Mouse (Mus musculus) G1E (cell line): Measurements from ENCODE around the gene Tex35. TPM values are rescaled to one million over a fixed set of nuclear protein-coding genes. Genes with fewer than 3 reads are reported as not detected.

Experiments
- ATAC-seq: 2 replicates; pipeline ENCODE4 v1.8.0; 2016; ENCODE audit warnings: mild to moderate bottlenecking; ENCODE audit not compliant: insufficient number of reproducible peaks, poor library complexity, low FRiP score, severe bottlenecking; ENCODE audit errors: extremely low read depth
- DNase-seq: peaks from one replicate; pipeline ENCODE4 v3.0.0; 2012; ENCODE audit warnings: low spot score
- H3K27me3 ChIP-seq: 2 replicates; pipeline ENCODE4 v1.6.1; 2012; ENCODE audit warnings: mild to moderate bottlenecking, low read length, inconsistent platforms; ENCODE audit not compliant: insufficient read depth
- H3K36me3 ChIP-seq: replicated peaks from 2 replicates; pipeline ENCODE3; 2012; ENCODE audit warnings: mild to moderate bottlenecking, inconsistent platforms
- H3K4me1 ChIP-seq: 2 replicates; pipeline ENCODE4 v1.6.1; 2012; ENCODE audit warnings: low read depth, low read length, inconsistent platforms, mixed read lengths; ENCODE audit not compliant: insufficient read depth
- H3K4me3 ChIP-seq: 2 replicates; pipeline ENCODE4 v1.5.1; 2012; ENCODE audit warnings: low read depth, mild to moderate bottlenecking, inconsistent platforms, low read length, moderate library complexity, mixed read lengths
- H3K9me3 ChIP-seq: replicated peaks from 2 replicates; pipeline ENCODE4 v1.6.1; 2012; ENCODE audit warnings: inconsistent platforms
- CTCF ChIP-seq: IDR thresholded peaks from 2 replicates; pipeline ENCODE4 v1.5.1; 2012; ENCODE audit warnings: low read depth, low read length, inconsistent platforms, mixed read lengths
- GATA1 ChIP-seq: IDR thresholded peaks from 2 replicates; pipeline ENCODE4 v1.6.1; 2012; ENCODE audit warnings: borderline replicate concordance, low read length, inconsistent platforms, mixed read lengths
- GATA2 ChIP-seq: IDR thresholded peaks from 2 replicates; pipeline ENCODE4 v1.6.1; 2012; ENCODE audit warnings: low read depth, low read length, inconsistent platforms, borderline replicate concordance
- POLR2AphosphoS5 ChIP-seq: IDR thresholded peaks from 2 replicates; pipeline ENCODE4 v1.6.1; 2012; ENCODE audit warnings: low read depth, low read length, inconsistent platforms; ENCODE audit not compliant: insufficient replicate concordance
- TAL1 ChIP-seq: conservative IDR thresholded peaks from 2 replicates; pipeline ENCODE4 v1.6.1; 2012; ENCODE audit warnings: low read depth, low read length, inconsistent platforms, mixed read lengths
- polyA plus RNA-seq: library from polyadenylated mRNA; stranded (reverse); fragments of >175 nt; gene quantifications from 2 replicates; pipeline ENCODE4 v1.2.3, GENCODE M21; 2012
- total RNA-seq, 2 experiments: library from RNA; stranded (forward) in 1 of 2; stranded (reverse) in 1 of 2; fragments of 200-1000 nt in 1 of 2; fragments of >200 nt in 1 of 2; fragmentation: Nextera tagmentation in 1 of 2; gene quantifications; 2 replicates each; pipeline ENCODE4 v1.2.3; 2014 to 2017

Tex35 gene
- total and polyA plus RNA-seq, 3 experiments = not detected

GRCm38 (mm10) chr1:157137854-157138241 is 29.4 kb upstream of the Tex35 start:
- no peak for TF ChIP-seq GATA2
- TF ChIP-seq TAL1 = no peak
- no peak for TF ChIP-seq CTCF
- TF ChIP-seq POLR2AphosphoS5 = no peak
- TF ChIP-seq GATA1 = no peak
- no peak for ATAC-seq
- Histone ChIP-seq H3K36me3 (peaks cover 4% of the 10 kb centered on the region), H3K4me3 (no peak overlapping the region), H3K27me3 (no peaks in the 10 kb centered on the region), H3K4me1 (no peaks in the 10 kb centered on the region), H3K9me3 (no peaks in the 10 kb centered on the region)
- no peak for DNase-seq

- no peaks in the 10 kb centered on the region for H3K4me1 ChIP-seq
Observed at GRCm38 (mm10) chr1:157137132-157137853, 28.8 kb upstream of the Tex35 start.

GRCm38 (mm10) chr1:157128219-157128618 is 19.7 kb upstream of the Tex35 start:
- ATAC-seq (no peak), DNase-seq (no peak)
- H3K4me3 ChIP-seq = no peak overlapping the region
- H3K36me3 ChIP-seq = no peaks in the 10 kb centered on the region
- H3K27me3 ChIP-seq = no peaks in the 10 kb centered on the region
- no peaks in the 10 kb centered on the region for H3K9me3 ChIP-seq
- no peaks in the 10 kb centered on the region for H3K4me1 ChIP-seq
- no peak for TF ChIP-seq POLR2AphosphoS5
- TF ChIP-seq GATA1 = no peak
- no peak for TF ChIP-seq GATA2

More at GRCm38 (mm10) chr1:157137132-157137853, 28.8 kb upstream of the Tex35 start:
- Histone ChIP-seq H3K4me3 (no peak overlapping the region), H3K9me3 (no peaks in the 10 kb centered on the region), H3K36me3 (peaks cover 4% of the 10 kb centered on the region), H3K27me3 (no peaks in the 10 kb centered on the region)
- TF ChIP-seq GATA1 (no peak), CTCF (no peak), GATA2 (no peak), TAL1 (no peak), POLR2AphosphoS5 (no peak)
- DNase-seq = no peak
- no peak for ATAC-seq

GRCm38 (mm10) chr1:157123836-157124235 is 15.4 kb upstream of the Tex35 start:
- ATAC-seq = no peak
- no peaks in the 10 kb centered on the region for H3K36me3 ChIP-seq
- DNase-seq = no peak
- no peak for TF ChIP-seq GATA1
- no peak for TF ChIP-seq GATA2
- no peak for TF ChIP-seq TAL1
- no peak for TF ChIP-seq POLR2AphosphoS5
- no peak for TF ChIP-seq CTCF
- 0 out of 2 replicates have a peak, but pooled peaks cover 6% of the 10 kb centered on the region for H3K27me3 ChIP-seq
- no peaks in the 10 kb centered on the region for H3K4me1 ChIP-seq
- no peaks in the 10 kb centered on the region for H3K9me3 ChIP-seq
- H3K4me3 ChIP-seq = no peak overlapping the region

GRCm38 (mm10) chr1:157119168-157119567 is 10.7 kb upstream of the Tex35 start:
- DNase-seq (no peak), ATAC-seq (no peak)
- no peak overlapping the region for H3K4me3 ChIP-seq
- no peaks in the 10 kb centered on the region for H3K4me1 ChIP-seq
- H3K27me3 ChIP-seq = 0 out of 2 replicates have a peak, but pooled peaks cover 6% of the 10 kb centered on the region
- no peaks in the 10 kb centered on the region for H3K36me3 ChIP-seq
- TF ChIP-seq GATA1 = no peak
- no peak for TF ChIP-seq POLR2AphosphoS5
- no peak for TF ChIP-seq TAL1
- no peak for TF ChIP-seq GATA2
- no peak for TF ChIP-seq CTCF
- H3K9me3 ChIP-seq = no peaks in the 10 kb centered on the region

DNA sequence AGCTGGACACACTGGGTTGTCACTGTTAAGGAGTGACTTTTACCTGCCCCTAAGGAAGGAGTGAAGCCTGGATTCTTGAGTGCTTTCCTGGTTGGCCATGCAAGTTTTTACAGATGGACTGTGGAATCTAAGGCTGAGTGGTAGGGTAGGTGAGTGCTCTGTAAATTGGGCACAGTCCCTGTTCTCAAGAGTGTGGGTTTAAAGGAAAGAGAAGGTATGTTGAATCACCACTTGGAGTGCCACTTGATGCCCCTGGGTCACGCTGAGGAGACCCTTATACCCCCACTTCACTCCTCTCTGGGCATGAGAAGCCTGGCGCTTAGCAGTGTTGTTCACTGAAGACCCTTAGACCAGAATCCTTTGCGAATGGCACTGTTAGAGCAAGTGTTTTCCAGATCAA is 9.0 kb upstream of the Tex35 start:
- TF ChIP-seq GATA1 = no peak
- no peaks in the 10 kb centered on the region for H3K4me1 ChIP-seq

GRCm38 (mm10) chr1:157114492-157114891 is 6.0 kb upstream of the Tex35 start:
- DNase-seq = no peak
- H3K4me1 ChIP-seq = no peaks in the 10 kb centered on the region

More for the DNA sequence above, 9.0 kb upstream of the Tex35 start:
- ATAC-seq (no peak), DNase-seq (no peak)
- H3K9me3 ChIP-seq = no peaks in the 10 kb centered on the region
- H3K27me3 ChIP-seq = 0 out of 2 replicates have a peak, but pooled peaks cover 6% of the 10 kb centered on the region
- no peaks in the 10 kb centered on the region for H3K36me3 ChIP-seq
- no peak overlapping the region for H3K4me3 ChIP-seq

More at GRCm38 (mm10) chr1:157114492-157114891, 6.0 kb upstream of the Tex35 start:
- Histone ChIP-seq H3K27me3 (no peaks in the 10 kb centered on the region), H3K36me3 (no peaks in the 10 kb centered on the region), H3K9me3 (no peaks in the 10 kb centered on the region), H3K4me3 (no peak overlapping the region)
- TF ChIP-seq CTCF (no peak), GATA2 (no peak), POLR2AphosphoS5 (no peak), TAL1 (no peak), GATA1 (no peak)
- ATAC-seq = no peak
